Mouse (Mus musculus) brain, embryonic 14.5 days (tissue): ENCODE data around the gene Sirt2.

Experiments
- CTCF ChIP-seq: fragments of 200-500 bp; IDR thresholded peaks from 2 replicates; pipeline ENCODE4 v1.5.1; 2012; ENCODE audit warnings: inconsistent platforms, mild to moderate bottlenecking, moderate library complexity, borderline replicate concordance; ENCODE audit not compliant: insufficient read depth, insufficient read length; ENCODE audit errors: extremely low read depth
- POLR2A ChIP-seq: fragments of 200-500 bp; IDR thresholded peaks from 2 replicates; pipeline ENCODE4 v1.6.1; 2012; ENCODE audit warnings: mild to moderate bottlenecking, inconsistent platforms, borderline replicate concordance; ENCODE audit not compliant: poor library complexity, insufficient read depth, insufficient read length, severe bottlenecking; ENCODE audit errors: extremely low read depth

DNA sequence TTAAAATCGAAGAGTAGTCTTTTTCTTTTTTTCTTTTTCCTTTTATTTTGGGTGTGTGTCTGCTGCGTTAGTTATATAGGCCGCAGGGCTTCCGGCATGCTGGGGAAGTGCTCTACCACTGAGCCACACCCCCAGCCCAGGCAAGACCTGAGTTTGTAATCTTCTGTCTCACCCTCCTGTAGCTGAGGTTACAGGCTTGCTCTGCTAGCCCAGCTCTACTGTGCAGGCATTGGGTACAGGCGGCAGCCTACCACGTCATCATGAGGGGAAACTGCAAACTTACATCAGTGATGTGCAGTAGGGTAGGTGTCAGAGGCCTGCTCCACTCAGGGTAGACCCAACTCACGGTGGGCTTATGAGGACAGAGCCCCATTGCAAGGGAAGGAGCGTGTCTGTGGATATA lies 14.7 kb downstream of the Sirt2 start:
- no peak for TF ChIP-seq CTCF
- no peak for TF ChIP-seq POLR2A
